Mouse (Mus musculus) layer of hippocampus, postnatal 10 days (tissue): ENCODE measurements around the gene Ms4a18. TPM values are rescaled to one million over a fixed set of nuclear protein-coding genes. Genes with fewer than 3 reads are reported as not detected.
"Not testable (repeated sequence)": the region's sequence is repeated elsewhere in the genome, so short reads cannot be mapped to it uniquely, and the experiment has no call there.

Experiments
- DNase-seq, 2 experiments: peaks; one replicate each; pipeline ENCODE4 v3.0.0; 2021; ENCODE audit warnings: low spot score in 2 of 2
- long read RNA-seq: library from polyadenylated mRNA; stranded (forward); transcript quantifications from one replicate; pipeline ENCODE4 v2.0.0, GENCODE M21; 2023
- total RNA-seq, 2 experiments: library from RNA; stranded (reverse); gene quantifications; 2 replicates each; pipeline ENCODE4 v1.2.3; 2021

The Ms4a18 gene
- total RNA-seq, result not detected
- long read RNA-seq, result 0 reads

- DNase-seq, result no peak
Observed at GRCm38 (mm10) chr19:11017891-11018290, at the start of gene Ms4a18. TSS of gene Ms4a18 (minus strand) at chr19:11018031.

GRCm38 (mm10) chr19:11065202-11065875, 47.5 kb upstream of the Ms4a18 start:
- DNase-seq, result no peak

GRCm38 (mm10) chr19:11060900-11061299, 43.1 kb upstream of the Ms4a18 start:
- no peak for DNase-seq

GRCm38 (mm10) chr19:11059967-11060366, 42.1 kb upstream of the Ms4a18 start:
- DNase-seq, result no peak

- not testable (repeated sequence) for DNase-seq
Observed at GRCm38 (mm10) chr19:11055700-11056099, 37.9 kb upstream of the Ms4a18 start.

GRCm38 (mm10) chr19:11053277-11053676, 35.4 kb upstream of the Ms4a18 start:
- no peak for DNase-seq

- no peak for DNase-seq
Observed at GRCm38 (mm10) chr19:11052877-11053276, 35.0 kb upstream of the Ms4a18 start.

GRCm38 (mm10) chr19:11050286-11050685, 32.5 kb upstream of the Ms4a18 start:
- no peak for DNase-seq

GRCm38 (mm10) chr19:11049426-11049825, 31.6 kb upstream of the Ms4a18 start:
- no peak for DNase-seq

- DNase-seq, result no peak
Observed at GRCm38 (mm10) chr19:11048503-11048902, 30.7 kb upstream of the Ms4a18 start.

- no peak for DNase-seq
Observed at GRCm38 (mm10) chr19:11048009-11048408, 30.2 kb upstream of the Ms4a18 start.

- peak; percentile 15 to 50 for DNase-seq
Observed at GRCm38 (mm10) chr19:11044996-11045711, 27.3 kb upstream of the Ms4a18 start.

- no peak for DNase-seq
Observed at GRCm38 (mm10) chr19:11044671-11044995, 26.8 kb upstream of the Ms4a18 start.

- no peak for DNase-seq
Observed at GRCm38 (mm10) chr19:11037570-11037969, 19.7 kb upstream of the Ms4a18 start.

- no peak for DNase-seq
Observed at GRCm38 (mm10) chr19:11022382-11022781, 4.6 kb upstream of the Ms4a18 start.

- no peak for DNase-seq
Observed at GRCm38 (mm10) chr19:11017251-11017650, 580 bp downstream of the Ms4a18 start.

GRCm38 (mm10) chr19:11015998-11016397, 1.8 kb downstream of the Ms4a18 start:
- no peak for DNase-seq

- DNase-seq, result no peak
Observed at GRCm38 (mm10) chr19:11015468-11015867, 2.4 kb downstream of the Ms4a18 start.

- DNase-seq, result no peak
Observed at GRCm38 (mm10) chr19:10993150-10993549, 24.7 kb downstream of the Ms4a18 start, which contains the start of gene Ms4a15. TSS of gene Ms4a15 (minus strand) at chr19:10993250.

GRCm38 (mm10) chr19:10991911-10992310, 25.9 kb downstream of the Ms4a18 start:
- no peak for DNase-seq

- no peak for DNase-seq
Observed at GRCm38 (mm10) chr19:10990751-10991150, 27.1 kb downstream of the Ms4a18 start.

- no peak for DNase-seq
Observed at GRCm38 (mm10) chr19:10988563-10988962, 29.3 kb downstream of the Ms4a18 start.

GRCm38 (mm10) chr19:10985889-10986288, 31.9 kb downstream of the Ms4a18 start:
- DNase-seq, result no peak
